ENCODE assay signal across 15 mouse cellular contexts in genomic region chr2:4575975-4576374, GRCm38 (mm10).
"Had no signal": no experiment of that assay in that cellular context is flagged by ENCODE, and none has a peak within 500 bp of the region (broad histone marks: within the 10 kb centered on the region; RNA-seq: fewer than 3 reads in every experiment).

No protein-coding gene starts in this region.

- H3K4me2 ChIP-seq: liver, embryonic 15.5 days; lung, embryonic 14.5 days; midbrain, embryonic 11.5 days; midbrain, embryonic 13.5 days; midbrain, embryonic 15.5 days; neural tube, embryonic 12.5 days; stomach, embryonic 15.5 days had no signal

- DNase-seq: liver, postnatal 0 days; lung, embryonic 14.5 days; right cerebral cortex, postnatal 14 days; thymus, adult 2 months; thymus, postnatal 25 days; thymus, postnatal 4 days had no signal

- H3K9me3 ChIP-seq: liver, embryonic 15.5 days; megakaryocyte, embryonic 14.5 days; midbrain, embryonic 13.5 days; midbrain, embryonic 15.5 days; neural tube, embryonic 12.5 days; stomach, embryonic 15.5 days had no signal

- H3K4me1 ChIP-seq: neural tube, embryonic 12.5 days had no signal

- H3K27me3 ChIP-seq: liver, embryonic 15.5 days; megakaryocyte, embryonic 14.5 days; midbrain, embryonic 13.5 days; midbrain, embryonic 15.5 days; neural tube, embryonic 12.5 days; stomach, embryonic 15.5 days had no signal

- ATAC-seq: liver, postnatal 0 days; midbrain, embryonic 13.5 days; midbrain, embryonic 15.5 days had no signal

- H3K9ac ChIP-seq: liver, embryonic 15.5 days; liver, postnatal 0 days; lung, embryonic 14.5 days; midbrain, embryonic 13.5 days; midbrain, embryonic 15.5 days; neural tube, embryonic 12.5 days; stomach, embryonic 15.5 days had no signal

- H3K4me3 ChIP-seq: liver, embryonic 15.5 days; midbrain, embryonic 13.5 days; midbrain, embryonic 15.5 days; neural tube, embryonic 12.5 days; stomach, embryonic 15.5 days had no signal

- H3K27ac ChIP-seq: liver, embryonic 15.5 days; macrophage; midbrain, embryonic 15.5 days; neural tube, embryonic 12.5 days; stomach, embryonic 15.5 days; stomach, postnatal 0 days had no signal
